Mouse (Mus musculus) heart, postnatal 25 days (tissue): Measurements from ENCODE around the gene Itgav. TPM values are rescaled to one million over a fixed set of nuclear protein-coding genes. Genes with fewer than 3 reads are reported as not detected.
A peak's percentile ranks its signal among the peaks of the same experiment; 100 is the strongest.
"Not testable (repeated sequence)": the region's sequence is repeated elsewhere in the genome, so short reads cannot be mapped to it uniquely, and the experiment has no call there.

Experiments used
- DNase-seq: peaks from one replicate; pipeline ENCODE4 v3.0.0; 2022; ENCODE audit warnings: low spot score
- intact Hi-C: fragments of 180-260 bp; cut with DNase I; formaldehyde crosslinking; loops from one replicate; pipeline ENCODE4 v1.15.1; 2025
- total RNA-seq, 2 experiments: library from RNA; stranded (reverse); gene quantifications; 2 replicates each; pipeline ENCODE4 v1.2.3; 2021

The Itgav gene
- total RNA-seq, 2 experiments from 2014 or later = 36.7 to 38.3 TPM

DNA sequence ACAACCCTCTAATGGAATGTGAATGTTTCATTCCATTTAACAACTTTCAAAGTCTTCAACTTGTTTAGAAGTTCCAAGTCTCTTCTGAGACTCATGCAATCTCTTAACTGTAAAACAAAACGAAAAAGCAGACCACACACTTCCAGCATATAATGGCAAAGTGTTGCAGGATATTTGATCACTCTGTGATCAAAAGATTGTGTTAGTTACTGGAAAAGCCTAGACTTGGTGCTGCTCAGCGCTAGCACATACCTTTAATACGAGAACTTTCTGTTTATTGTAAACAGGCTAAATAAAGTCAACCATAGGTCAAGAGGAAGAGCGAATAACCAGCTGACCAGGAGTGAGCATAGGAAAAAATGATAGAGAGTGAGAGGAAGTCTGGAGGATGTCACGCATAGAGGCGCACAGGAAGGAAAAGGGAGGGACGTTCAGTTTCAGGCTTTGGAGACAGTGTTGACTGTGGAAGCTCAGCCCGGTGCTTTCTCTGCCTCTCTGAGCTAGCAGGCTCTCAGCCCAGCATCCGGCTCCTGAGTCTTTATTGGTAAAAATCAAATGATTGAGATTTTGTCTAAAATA lies 18.5 kb upstream of the Itgav start:
- DNase-seq = no peak
- intact Hi-C loops = loop anchor here (5.0 kb wide), 1 partner anchor 67 kb away; no protein-coding TSS in a partner anchor

DNA sequence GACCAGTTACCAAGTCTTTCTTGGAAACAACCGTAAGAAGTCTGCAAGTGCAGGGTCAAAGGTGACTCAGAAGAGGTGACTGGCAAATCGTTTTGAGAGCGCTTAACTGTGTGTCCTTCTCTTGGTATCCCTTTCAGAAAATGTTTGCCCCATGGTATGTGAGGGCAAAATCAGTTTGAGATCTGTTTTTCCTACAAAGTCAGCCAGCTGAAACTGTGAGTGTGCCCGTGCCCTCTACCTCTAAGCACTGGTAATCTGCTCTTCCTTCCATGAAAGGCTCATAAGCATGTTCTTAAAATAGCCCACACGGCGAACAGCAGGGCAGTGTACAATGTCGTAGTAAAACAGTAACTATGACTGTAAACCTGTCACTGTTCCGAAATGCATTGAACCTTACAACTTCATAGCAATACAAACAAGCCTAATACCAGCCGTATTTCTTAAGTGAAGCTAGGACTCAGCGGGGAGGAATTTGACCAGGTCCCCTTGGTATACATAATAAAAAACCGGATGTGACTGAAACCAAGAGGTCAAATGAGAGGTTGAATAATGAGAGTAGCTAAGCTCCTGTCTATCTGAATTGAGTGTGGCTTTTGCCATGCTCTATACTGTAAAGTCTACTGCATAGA lies 14.2 kb upstream of the Itgav start:
- no peak for DNase-seq
- intact Hi-C loops = loop anchor here (2.0 to 5.0 kb wide), 2 partner anchors 13 to 62 kb away; no protein-coding TSS in a partner anchor

DNA sequence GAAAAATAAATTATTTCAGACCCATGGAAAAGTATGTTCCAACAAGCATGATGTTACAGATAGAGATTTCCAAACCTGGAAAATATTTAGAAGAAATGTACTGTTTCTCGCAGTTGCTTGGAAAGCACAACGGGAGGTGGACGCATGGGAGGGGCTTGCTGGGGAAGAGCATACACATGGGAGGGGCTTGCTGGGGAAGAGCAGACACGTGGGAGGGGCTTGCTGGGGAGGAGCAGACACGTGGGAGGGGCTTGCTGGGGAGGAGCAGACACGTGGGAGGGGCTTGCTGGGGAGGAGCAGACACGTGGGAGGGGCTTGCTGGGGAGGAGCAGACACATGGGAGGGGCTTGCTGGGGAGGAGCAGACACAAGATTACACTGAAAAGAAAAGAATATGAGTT lies 10.9 kb upstream of the Itgav start:
- intact Hi-C loops, DNase-seq: not testable (repeated sequence)

DNA sequence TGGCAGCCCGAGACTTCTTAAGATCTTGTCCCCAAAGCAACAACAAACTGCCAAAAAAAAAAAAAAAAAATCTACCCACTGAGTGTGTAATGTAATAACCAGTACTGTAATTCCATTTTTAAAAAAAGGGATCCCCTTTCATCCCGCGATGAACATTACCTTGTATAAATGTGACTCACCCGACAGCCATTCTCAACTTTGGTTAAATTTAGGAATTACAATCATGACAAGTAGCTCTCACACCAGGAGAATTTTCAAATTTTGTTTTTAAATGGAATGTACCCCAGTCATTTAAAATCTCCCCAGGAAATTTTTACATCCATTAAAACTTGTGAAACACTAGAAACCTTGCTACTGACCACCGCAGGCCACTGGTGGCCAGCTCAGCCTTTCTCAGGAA lies 10.3 kb upstream of the Itgav start:
- no peak for DNase-seq
- intact Hi-C loops = no loop called here

DNA sequence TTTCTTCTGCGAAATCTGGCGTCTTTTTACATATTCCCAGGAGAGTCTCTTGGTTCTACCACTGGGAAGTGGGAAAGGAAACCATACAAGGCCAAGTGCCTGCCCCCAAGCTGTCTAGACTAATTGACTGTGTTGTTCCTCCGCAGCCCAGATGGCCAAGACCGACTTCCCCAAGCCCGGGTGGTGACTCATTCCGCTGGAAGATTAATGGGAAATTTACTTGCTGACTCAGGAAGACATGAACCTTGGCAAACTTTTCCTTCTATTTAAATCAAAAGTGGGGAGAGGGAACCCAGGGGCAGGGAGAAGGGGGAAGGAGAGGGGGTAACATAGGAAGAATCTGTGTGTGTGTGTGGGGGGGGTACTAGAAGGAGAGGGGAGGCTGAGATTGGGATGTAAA lies 9.4 kb upstream of the Itgav start:
- intact Hi-C loops = no loop called here
- DNase-seq = peak; percentile 78

DNA sequence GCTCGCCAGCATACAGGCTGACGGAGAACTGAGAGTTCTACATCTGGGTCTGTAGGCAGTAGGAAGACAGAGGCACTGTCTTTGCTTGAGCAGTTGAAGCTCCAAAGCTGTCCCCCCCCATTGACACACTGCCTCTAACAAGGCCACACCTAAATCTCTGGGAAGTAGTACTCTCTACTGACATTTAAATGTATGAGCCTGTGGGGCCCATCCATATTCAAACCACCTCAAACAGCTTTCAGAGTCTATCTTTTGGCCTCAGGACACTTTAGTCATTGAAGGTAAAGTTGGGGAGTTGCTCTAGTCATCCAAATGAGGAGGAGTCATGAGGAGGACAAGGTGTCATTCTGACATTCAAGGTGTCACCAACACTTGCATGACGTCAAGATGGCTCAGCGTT lies 5.9 kb upstream of the Itgav start:
- DNase-seq = no peak
- intact Hi-C loops = no loop called here

DNA sequence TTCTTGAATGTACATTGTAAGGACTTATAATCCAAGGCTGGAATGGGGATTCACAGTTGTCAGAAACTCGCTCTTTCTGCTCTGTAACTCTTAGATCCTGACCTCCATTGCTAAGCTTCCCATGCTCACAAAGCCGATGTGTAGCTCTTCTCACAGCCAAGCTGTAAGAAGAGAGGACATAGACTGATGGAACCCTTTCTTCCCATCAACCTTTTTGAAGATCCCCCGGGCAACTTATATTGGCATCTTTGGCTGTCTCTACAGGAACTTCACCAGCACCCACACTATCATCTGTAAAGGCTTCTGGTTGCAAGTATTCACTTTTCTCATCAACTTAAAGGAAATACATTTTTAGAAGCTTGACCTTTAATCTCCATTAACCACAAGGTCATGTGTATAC lies 2.6 kb upstream of the Itgav start:
- intact Hi-C loops = loop anchor here (2.0 to 5.0 kb wide), 2 partner anchors 13 to 79 kb away; partner anchors contain the start of gene Zc3h15
- DNase-seq = no peak

DNA sequence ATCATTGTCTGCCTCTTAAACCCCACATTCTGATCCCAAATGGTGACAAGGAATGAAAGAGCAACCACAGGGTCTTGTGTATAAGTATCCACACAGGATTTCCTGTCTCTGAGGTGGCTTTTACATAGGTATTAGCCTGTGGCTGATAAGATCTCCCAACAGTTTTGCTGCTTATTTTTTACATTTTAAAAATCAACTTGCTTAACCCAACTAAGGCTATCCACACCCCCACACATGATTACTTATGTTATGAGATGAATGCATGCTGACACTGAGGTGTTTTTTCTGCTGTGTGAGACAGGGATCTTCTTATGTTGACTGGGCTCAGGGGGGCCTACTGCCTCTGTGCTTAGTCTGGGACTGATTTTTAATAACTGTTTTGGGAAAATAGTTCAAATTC lies 1.3 kb upstream of the Itgav start:
- DNase-seq = no peak
- intact Hi-C loops = loop anchor here (2.0 to 5.0 kb wide), 2 partner anchors 14 to 81 kb away; partner anchors contain the start of gene Zc3h15

DNA sequence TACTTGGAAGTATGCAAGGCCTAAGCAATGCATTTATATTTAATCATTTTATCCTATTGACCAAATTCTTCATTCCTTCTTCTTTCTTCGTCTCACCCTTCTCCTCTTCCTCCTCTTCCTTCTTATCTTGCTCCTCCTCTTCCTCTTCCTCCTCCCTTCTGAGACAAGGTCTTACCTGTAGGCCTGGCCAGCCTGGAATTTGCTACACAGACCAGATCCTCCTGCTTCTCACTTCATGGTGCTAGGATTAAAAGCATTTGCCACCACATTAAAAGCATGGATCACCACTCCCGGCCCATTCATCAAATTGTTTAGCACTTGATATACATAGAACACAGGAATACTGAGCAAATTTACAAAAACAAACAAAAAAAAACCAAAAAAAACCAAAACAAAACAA lies 851 bp upstream of the Itgav start:
- intact Hi-C loops = loop anchor here (2.0 to 5.0 kb wide), 2 partner anchors 15 to 81 kb away; partner anchors contain the start of gene Zc3h15
- no peak for DNase-seq

DNA sequence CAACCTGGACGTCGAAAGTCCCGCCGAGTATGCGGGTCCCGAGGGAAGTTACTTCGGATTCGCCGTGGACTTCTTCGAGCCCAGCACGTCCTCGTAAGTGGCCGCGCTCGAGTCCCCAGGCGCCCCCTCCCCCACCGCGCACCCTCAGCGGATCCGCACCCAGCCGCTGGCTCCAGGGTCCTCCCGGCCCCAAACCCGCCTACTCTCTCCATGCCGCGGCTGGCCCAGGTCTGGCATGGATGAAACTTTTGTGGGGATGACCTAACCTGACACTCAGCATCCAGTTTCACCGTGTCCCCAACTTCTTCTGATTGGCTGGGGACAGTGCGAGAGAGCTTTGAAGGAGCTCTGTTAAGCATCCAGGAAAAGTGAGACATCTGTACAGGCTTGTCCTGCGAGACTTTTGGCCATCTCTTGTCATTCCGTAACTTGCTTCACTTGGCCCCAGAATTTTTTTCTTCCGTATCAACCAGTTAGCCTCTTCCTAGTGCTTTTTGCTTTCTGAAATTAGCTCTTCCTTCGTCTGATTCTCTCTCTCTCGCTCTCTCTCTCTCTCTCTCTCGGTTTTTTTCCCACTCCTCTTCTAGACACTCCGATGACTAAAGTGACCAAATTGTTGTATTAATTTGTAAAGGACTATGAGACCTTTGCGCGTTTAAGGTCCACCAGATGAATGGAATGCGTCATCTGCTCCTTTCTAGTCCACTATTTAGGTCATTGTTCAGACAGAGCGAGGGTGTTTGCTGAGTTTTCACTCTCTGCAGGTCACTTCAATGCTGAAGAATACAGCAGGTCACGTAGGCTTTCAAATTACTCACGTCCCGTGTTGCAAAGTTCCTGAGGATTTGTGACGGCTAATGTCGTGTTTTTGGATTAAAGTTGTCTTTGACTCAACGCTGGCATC lies 882 bp downstream of the Itgav start:
- DNase-seq = peak; percentile 20
- intact Hi-C loops = loop anchor here (5.0 kb wide), 1 partner anchor 83 kb away; the partner anchor contains the start of gene Zc3h15

DNA sequence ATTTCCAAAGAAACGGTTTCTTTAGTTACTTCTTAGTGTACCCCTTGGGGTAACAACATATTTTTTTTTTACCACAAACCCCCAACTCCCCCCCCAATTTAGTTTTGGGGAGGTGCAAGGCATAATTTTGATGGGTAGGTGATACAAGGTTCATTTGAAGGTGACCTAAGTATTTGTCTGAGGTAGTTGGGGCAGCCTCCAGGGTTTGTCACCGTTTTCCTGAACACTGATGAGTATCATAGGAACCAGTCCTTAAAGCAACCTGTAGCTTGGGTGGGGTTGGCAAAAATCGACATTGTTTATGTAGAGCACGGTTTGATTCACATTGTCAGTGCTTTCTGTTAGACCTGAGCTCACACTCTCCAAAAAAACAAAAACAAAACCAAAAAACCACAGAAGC lies 1.6 kb downstream of the Itgav start:
- intact Hi-C loops = no loop called here

DNA sequence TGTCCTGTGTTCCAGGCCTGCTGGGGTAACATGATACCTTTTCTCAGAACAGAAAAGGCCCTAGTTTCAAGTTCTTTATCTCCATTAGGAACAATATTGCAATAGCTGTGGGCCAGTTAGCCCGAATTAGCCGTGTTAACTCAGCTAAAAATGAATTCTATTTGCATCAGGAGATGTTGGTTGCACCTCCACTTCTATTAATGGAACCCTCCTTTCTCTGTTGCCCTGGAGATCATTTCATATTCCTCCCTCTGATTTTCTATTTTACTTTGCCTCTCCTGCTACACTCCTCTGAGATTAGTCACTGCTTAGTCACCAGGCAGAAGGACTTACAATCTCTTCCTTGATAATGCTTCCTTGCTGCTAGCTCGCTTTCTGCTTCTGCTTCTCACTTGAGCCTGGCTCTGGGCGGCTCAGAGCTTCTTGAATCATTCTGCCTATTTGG lies 4.1 kb downstream of the Itgav start:
- intact Hi-C loops = loop anchor here (2.0 kb wide), 1 partner anchor 33 kb away; no protein-coding TSS in a partner anchor
- DNase-seq = no peak

More for the DNA sequence above, 1.6 kb downstream of the Itgav start:
- no peak for DNase-seq

DNA sequence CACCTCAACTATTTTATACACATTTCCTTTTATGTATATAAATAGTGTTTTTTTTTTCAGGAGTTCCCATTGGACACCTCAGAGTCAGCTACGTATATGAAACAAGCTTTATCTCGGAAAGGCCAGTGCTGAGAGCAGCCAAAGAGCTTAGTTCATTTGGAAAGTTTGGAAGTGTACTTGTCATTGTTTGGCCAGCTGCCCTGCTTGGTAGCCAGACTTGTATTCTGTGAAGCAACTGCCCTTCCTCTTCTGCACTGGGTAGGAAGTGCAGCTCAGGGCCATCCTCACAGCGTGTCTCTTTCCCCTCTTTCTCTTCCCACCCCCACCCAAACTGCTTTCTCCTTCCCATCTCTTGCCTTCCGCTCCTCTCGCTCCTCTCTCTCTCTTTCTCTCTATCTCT lies 5.1 kb downstream of the Itgav start:
- intact Hi-C loops = loop anchor here (2.0 kb wide), 1 partner anchor 31 kb away; no protein-coding TSS in a partner anchor
- peak; percentile 73 for DNase-seq

DNA sequence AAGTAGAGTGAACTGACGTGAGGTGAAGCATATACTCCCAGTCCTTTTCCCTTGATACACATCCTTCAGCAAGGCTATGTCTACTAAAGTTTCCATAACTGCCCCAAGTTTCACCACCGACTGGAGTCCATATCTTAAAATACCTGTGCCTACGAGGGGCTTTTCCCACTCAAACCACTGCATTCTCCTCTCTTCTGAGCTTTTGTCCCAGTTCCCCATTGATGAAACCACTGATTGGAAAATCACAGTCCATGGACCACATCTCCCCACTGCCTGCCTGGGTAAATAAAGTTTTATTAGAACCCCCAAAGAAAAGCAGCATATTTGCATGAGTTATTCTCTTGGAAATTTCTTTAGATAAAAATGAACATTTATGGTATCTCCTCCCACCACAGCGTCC lies 8.7 kb downstream of the Itgav start:
- intact Hi-C loops = no loop called here
- DNase-seq = no peak

DNA sequence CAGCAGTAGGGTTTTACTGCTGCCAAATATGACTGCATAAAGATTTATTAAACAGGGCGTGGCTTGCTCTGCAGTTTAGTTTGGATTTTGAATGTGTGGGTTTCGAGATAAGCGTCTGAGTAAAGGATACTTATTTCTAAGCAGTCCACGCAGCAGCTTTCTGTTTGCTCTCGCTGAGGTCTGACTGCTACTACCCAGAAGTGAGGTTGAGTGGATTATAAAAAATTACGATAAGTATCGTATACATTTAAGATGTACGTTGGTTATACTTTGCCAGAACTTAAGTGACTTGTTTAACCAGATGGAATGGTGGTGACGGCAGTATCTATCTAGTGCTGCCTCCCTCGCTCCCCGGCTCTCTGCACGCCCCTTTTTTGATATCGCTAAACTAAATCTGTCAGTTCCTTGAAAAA lies 9.8 kb downstream of the Itgav start:
- DNase-seq = no peak
- intact Hi-C loops = no loop called here

DNA sequence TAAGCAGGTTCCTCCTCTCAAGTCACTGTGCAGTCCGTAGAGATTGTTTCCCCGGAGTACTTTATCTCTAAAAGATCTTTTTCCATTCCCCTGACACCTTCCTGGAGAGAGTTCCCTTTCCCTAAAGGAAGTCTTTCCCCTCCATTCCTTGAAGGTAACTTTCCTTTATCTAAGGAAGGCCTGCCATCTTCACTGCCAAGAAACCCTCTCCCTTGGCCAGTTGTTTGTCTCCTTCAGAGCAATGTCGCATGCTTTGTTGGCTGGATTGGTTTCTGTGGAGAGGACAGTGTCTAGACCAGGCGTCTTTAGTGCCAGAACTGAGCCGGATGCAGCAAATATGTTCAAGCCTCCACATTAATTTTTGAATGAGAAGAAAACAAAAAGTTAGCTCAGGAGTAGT lies 11.1 kb downstream of the Itgav start:
- DNase-seq = no peak
- intact Hi-C loops = no loop called here

DNA sequence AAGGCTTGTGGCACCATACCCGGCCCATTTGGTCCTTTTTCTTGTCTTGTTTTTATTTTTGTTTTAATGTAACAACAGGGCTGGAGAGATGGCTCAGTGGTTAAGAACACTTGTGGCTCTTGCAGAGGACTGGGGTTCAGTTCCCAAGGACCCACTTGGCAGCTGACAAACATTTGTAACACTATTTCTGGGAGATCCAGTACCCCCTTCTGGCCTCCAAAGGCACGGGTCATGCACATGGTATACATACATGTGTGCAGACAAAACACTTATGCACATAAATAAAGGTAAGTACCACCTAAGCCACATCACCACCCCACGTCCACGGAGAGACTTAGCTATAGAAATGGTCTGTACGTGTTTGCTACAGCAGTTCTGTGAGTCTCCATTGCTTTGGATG lies 12.6 kb downstream of the Itgav start:
- intact Hi-C loops = no loop called here
- DNase-seq = no peak

DNA sequence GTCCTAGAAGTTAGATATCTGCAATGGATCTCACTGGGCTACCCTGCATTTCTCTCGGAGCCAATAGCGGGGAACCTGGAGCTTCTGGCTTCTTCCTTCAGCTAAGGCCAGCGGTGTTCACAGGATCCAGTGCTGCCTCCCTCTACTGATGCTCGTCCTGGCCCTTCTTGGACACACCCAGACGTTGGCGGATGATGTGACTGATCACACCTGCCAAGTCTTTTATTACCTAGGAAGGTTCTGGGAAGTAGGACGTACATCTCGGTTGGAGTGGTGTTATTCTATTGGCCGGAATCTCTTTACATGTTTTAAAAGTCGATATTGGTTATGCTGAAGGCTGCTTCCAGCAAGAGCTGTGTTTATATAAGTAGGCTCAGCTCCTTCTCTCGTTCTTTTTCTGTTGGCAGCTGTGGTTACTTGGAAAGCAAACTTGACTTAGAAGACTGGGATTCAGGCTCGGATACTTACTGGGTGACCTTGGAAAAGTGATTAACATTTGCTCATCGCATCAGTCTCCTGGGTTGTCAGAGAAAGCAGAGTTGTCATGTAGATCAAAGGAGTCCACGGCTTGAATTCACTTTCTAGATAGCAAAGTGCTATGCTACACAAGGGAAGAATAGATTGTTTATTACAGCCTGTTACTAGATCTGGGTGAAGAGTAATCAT lies 14.5 kb downstream of the Itgav start:
- no peak for DNase-seq
- intact Hi-C loops = no loop called here

DNA sequence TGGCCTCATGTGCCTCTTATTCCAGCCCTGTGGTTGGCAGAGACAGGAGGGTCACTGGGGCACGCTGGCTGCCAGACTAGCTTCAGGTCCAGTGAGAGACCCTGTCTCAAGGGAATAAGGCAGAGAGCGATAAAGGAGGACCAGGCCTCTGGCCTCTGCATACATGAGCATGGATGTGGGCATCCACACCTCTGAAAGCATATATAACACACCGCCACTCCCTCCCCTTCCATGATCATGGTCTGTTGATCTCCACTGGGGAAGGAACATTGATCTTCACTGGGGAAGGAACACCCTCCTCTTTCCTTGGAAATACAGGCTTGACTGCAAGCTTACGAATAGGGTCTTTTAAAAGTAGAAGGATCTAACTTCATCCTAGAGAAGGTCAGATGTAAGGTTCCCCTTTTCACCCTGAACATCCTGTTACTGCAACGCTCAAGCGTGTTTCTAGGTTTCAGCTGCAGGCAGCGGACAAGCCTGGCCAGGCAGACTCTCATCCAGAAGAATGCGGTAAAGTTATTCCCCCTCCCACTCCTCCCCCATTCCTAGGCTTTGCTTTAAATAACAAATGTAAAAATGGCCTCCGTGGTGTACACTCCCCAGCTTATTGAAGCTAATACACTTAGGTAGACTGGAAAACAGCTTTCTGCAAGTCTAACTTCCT lies 15.4 kb downstream of the Itgav start:
- intact Hi-C loops = no loop called here
- no peak for DNase-seq
